Mouse (Mus musculus): ENCODE results near the gene Ceacam10. TPM values are rescaled to one million over a fixed set of nuclear protein-coding genes. Genes with fewer than 3 reads are reported as not detected.

Gene Ceacam10
- not detected for polyA plus RNA-seq (2017; shearing (Covaris generic))

GRCm38 (mm10) chr7:24776918-24777317 lies at the start of gene Ceacam10:
Gene Ceacam10 (plus strand): TSS chr7:24777206.

GRCm38 (mm10) chr7:24760211-24760610 lies 16.8 kb upstream of the Ceacam10 start, which contains the start of gene Cd177:
Gene Cd177 (minus strand): TSS chr7:24760311.

Other genes with a start within 250 kb of the Ceacam10 start
- gene Irgq, start 246.5 kb upstream of the Ceacam10 start, polyA plus RNA-seq (2017; shearing (Covaris generic)), result 2.7 TPM
- gene Pinlyp, start 231.1 kb upstream of the Ceacam10 start, polyA plus RNA-seq (2017; shearing (Covaris generic)), result not detected
- 47.0 TPM for gene Xrcc1, start 230.9 kb upstream of the Ceacam10 start, polyA plus RNA-seq (2017; shearing (Covaris generic))
- 13.6 TPM for gene Ethe1, start 189.7 kb upstream of the Ceacam10 start, polyA plus RNA-seq (2017; shearing (Covaris generic))
- gene Zfp575, start 189.6 kb upstream of the Ceacam10 start, polyA plus RNA-seq (2017; shearing (Covaris generic)), result not detected
- gene Phldb3, start 166.4 kb upstream of the Ceacam10 start, polyA plus RNA-seq (2017; shearing (Covaris generic)), result not detected
- gene Lypd3, start 140.7 kb upstream of the Ceacam10 start, polyA plus RNA-seq (2017; shearing (Covaris generic)), result not detected
- not detected for gene Tex101, start 100.5 kb upstream of the Ceacam10 start, polyA plus RNA-seq (2017; shearing (Covaris generic))
- gene BC049730, start 68.0 kb upstream of the Ceacam10 start, polyA plus RNA-seq (2017; shearing (Covaris generic)), result not detected
- gene Gm4763, start 50.3 kb upstream of the Ceacam10 start, polyA plus RNA-seq (2017; shearing (Covaris generic)), result not detected
- gene Cd177, start 16.9 kb upstream of the Ceacam10 start, polyA plus RNA-seq (2017; shearing (Covaris generic)), result not detected
- gene Gm9844, start 85.0 kb downstream of the Ceacam10 start, polyA plus RNA-seq (2017; shearing (Covaris generic)), result 29.3 TPM
- not detected for gene Lypd4, start 92.7 kb downstream of the Ceacam10 start, polyA plus RNA-seq (2017; shearing (Covaris generic))
- gene Dmrtc2, start 92.9 kb downstream of the Ceacam10 start, polyA plus RNA-seq (2017; shearing (Covaris generic)), result not detected
- gene Rps19, start 107.2 kb downstream of the Ceacam10 start, polyA plus RNA-seq (2017; shearing (Covaris generic)), result 5,321 TPM
- gene Cd79a, start 120.2 kb downstream of the Ceacam10 start, polyA plus RNA-seq (2017; shearing (Covaris generic)), result 0.35 TPM
- 1,020 TPM for gene Arhgef1, start 125.7 kb downstream of the Ceacam10 start, polyA plus RNA-seq (2017; shearing (Covaris generic))
- gene Gm4881, start 167.3 kb downstream of the Ceacam10 start, polyA plus RNA-seq (2017; shearing (Covaris generic)), result not detected
- gene Rabac1, start 195.5 kb downstream of the Ceacam10 start, polyA plus RNA-seq (2017; shearing (Covaris generic)), result 852 TPM
- 5.0 TPM for gene Atp1a3, start 228.8 kb downstream of the Ceacam10 start, polyA plus RNA-seq (2017; shearing (Covaris generic))